10 mouse cellular contexts compared by ENCODE assay signal in the genomic region with DNA sequence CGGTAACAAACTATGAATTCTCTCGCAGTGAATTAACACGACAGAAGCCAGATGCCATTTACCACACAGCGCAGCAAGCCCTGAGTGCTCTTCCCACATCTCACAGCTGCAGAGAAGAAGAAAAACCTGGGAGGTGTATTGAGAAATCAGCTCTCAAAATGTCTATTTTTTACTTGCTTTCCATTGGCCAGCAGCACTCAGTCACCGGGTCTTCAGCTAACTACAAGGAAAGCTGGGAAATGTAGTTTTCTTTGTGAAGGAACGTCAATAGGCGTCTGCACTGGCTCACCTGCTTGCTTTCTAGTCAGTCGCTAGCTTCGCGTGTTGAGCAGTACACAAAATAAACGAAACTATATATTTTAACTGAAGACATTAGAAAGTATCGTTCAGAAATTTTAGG. TPM values are rescaled to one million over a fixed set of nuclear protein-coding genes. Genes with fewer than 3 reads are reported as not detected.
DNase-seq lines count a peak whose midpoint lies in the region; ATAC-seq and TF ChIP-seq lines count a peak whose summit lies in the region.
"Had no signal": no experiment of that assay in that cellular context is flagged by ENCODE, and none has a peak within 500 bp of the region (broad histone marks: within the 10 kb centered on the region; RNA-seq: fewer than 3 reads in every experiment).

No protein-coding gene starts in this region.

- DNase-seq in heart, adult 8-10 months (ENCODE audit: low spot score): no peak
- peak; percentile 28 for DNase-seq in A20 (ENCODE audit: low read depth, low spot score)
- DNase-seq in cerebellum, adult 2 months: no peak
- no peak for DNase-seq in Muller cell, postnatal 12 days (ENCODE audit: inconsistent ontology term)
- DNase-seq in heart, embryonic 10.5 days (ENCODE audit: low spot score): no peak
- DNase-seq: gastrocnemius, postnatal 25 days had no signal

- no peak overlapping the region for H3K27ac ChIP-seq in heart, embryonic 13.5 days (replicated peaks)
- H3K27ac ChIP-seq in forebrain, embryonic 13.5 days: no peak overlapping the region
- H3K27ac ChIP-seq in midbrain, embryonic 12.5 days (replicated peaks): no peak overlapping the region
- H3K27ac ChIP-seq in cerebellum, adult 2 months (ENCODE audit: insufficient read depth, low read length): no peak overlapping the region
- H3K27ac ChIP-seq in heart, embryonic 10.5 days: no peak overlapping the region
- H3K27ac ChIP-seq: limb, embryonic 15.5 days had no signal

- no peak for TF ChIP-seq CTCF in cerebellum, adult 2 months (IDR thresholded peaks at IDR 0.05; ENCODE audit: borderline replicate concordance, insufficient read depth, low read depth, low read length)

- no peak for ATAC-seq in heart, embryonic 13.5 days (ENCODE audit: extremely low read depth, insufficient number of reproducible peaks, low FRiP score, low TSS enrichment)
- peak; percentile 89 for ATAC-seq in forebrain, embryonic 13.5 days
- ATAC-seq in midbrain, embryonic 12.5 days (ENCODE audit: low FRiP score, low read depth): 0 out of 2 replicates have a peak, but pooled peaks have one; percentile 69

- H3K9me3 ChIP-seq in heart, embryonic 13.5 days: no peaks in the 10 kb centered on the region
- H3K9me3 ChIP-seq in forebrain, embryonic 13.5 days (replicated peaks): no peaks in the 10 kb centered on the region
- no peaks in the 10 kb centered on the region for H3K9me3 ChIP-seq in midbrain, embryonic 12.5 days
- H3K9me3 ChIP-seq in heart, embryonic 10.5 days: no peaks in the 10 kb centered on the region
- H3K9me3 ChIP-seq: limb, embryonic 15.5 days had no signal

- no peak overlapping the region for H3K4me3 ChIP-seq in heart, embryonic 13.5 days
- no peak overlapping the region for H3K4me3 ChIP-seq in forebrain, embryonic 13.5 days
- no peak overlapping the region for H3K4me3 ChIP-seq in midbrain, embryonic 12.5 days
- no peak overlapping the region for H3K4me3 ChIP-seq in cerebellum, adult 2 months (replicated peaks; ENCODE audit: insufficient read depth, low read depth, low read length)
- H3K4me3 ChIP-seq in heart, embryonic 10.5 days: no peak overlapping the region
- H3K4me3 ChIP-seq: limb, embryonic 15.5 days had no signal

- no peaks in the 10 kb centered on the region for H3K27me3 ChIP-seq in heart, embryonic 13.5 days (replicated peaks)
- no peaks in the 10 kb centered on the region for H3K27me3 ChIP-seq in forebrain, embryonic 13.5 days
- H3K27me3 ChIP-seq in midbrain, embryonic 12.5 days: no peaks in the 10 kb centered on the region; the same call in none of the 2 replicates
- H3K27me3 ChIP-seq in cerebellum, adult 2 months (ENCODE audit: control insufficient read depth, insufficient read depth, low read length): no peaks in the 10 kb centered on the region
- H3K27me3 ChIP-seq in heart, embryonic 10.5 days (ENCODE audit: insufficient read depth, poor library complexity, severe bottlenecking): no peaks in the 10 kb centered on the region
- H3K27me3 ChIP-seq: limb, embryonic 15.5 days had no signal

- no peaks in the 10 kb centered on the region for H3K36me3 ChIP-seq in heart, embryonic 13.5 days
- H3K36me3 ChIP-seq in forebrain, embryonic 13.5 days (ENCODE audit: poor library complexity, severe bottlenecking): no peaks in the 10 kb centered on the region
- H3K36me3 ChIP-seq in midbrain, embryonic 12.5 days: no peaks in the 10 kb centered on the region
- no peaks in the 10 kb centered on the region for H3K36me3 ChIP-seq in heart, embryonic 10.5 days
- H3K36me3 ChIP-seq: limb, embryonic 15.5 days had no signal

- H3K9ac ChIP-seq in heart, embryonic 13.5 days: no peak overlapping the region
- H3K9ac ChIP-seq in forebrain, embryonic 13.5 days: no peak overlapping the region
- H3K9ac ChIP-seq in midbrain, embryonic 12.5 days (replicated peaks): no peak overlapping the region
- H3K9ac ChIP-seq: limb, embryonic 15.5 days had no signal

- no peak for TF ChIP-seq POLR2A in cerebellum, adult 2 months (IDR thresholded peaks at IDR 0.05; ENCODE audit: borderline replicate concordance, insufficient read depth, low read length)

- H3K4me1 ChIP-seq in heart, embryonic 13.5 days: peaks cover 7% of the 10 kb centered on the region
- H3K4me1 ChIP-seq in forebrain, embryonic 13.5 days: 0 out of 2 replicates have a peak, but pooled peaks cover 7% of the 10 kb centered on the region
- H3K4me1 ChIP-seq in midbrain, embryonic 12.5 days: peaks cover 6% of the 10 kb centered on the region; the same call in 1 of the 2 replicates
- no peaks in the 10 kb centered on the region for H3K4me1 ChIP-seq in cerebellum, adult 2 months (ENCODE audit: control insufficient read depth, insufficient read depth, low read length)
- H3K4me1 ChIP-seq in heart, embryonic 10.5 days: peaks cover 12% of the 10 kb centered on the region

- 60% methylated on average over 12 of the region's 12 CpGs for WGBS in heart, embryonic 13.5 days
- 70% methylated on average over 12 of the region's 12 CpGs for WGBS in forebrain, embryonic 13.5 days
- WGBS in midbrain, embryonic 12.5 days: 77% methylated on average over 12 of the region's 12 CpGs
- WGBS in cerebellum, adult 2 months: 75% methylated on average over 12 of the region's 12 CpGs
- WGBS in heart, embryonic 10.5 days: 71% methylated on average over 12 of the region's 12 CpGs

- H3K4me2 ChIP-seq in heart, embryonic 13.5 days: peak overlapping the region; percentile 7; the same call in 1 of the 2 replicates
- H3K4me2 ChIP-seq in forebrain, embryonic 13.5 days: no peak overlapping the region
- H3K4me2 ChIP-seq in midbrain, embryonic 12.5 days (replicated peaks): no peak overlapping the region
- H3K4me2 ChIP-seq: limb, embryonic 15.5 days had no signal

RNA-seq across cellular contexts. Expression of gene Nxnl2, which starts 37.1 kb away (rescaled TPM):
- polyA plus RNA-seq in heart, embryonic 13.5 days (2015; fragmentation: Nextera tagmentation; extraction: Ambion mirVana): 1.4 and 1.5 TPM in 2 replicates
- under 1 TPM in 3 of 4 experiments, not detected in 1; 0.28 to 0.47 (median 0.34) TPM for total RNA-seq in heart, adult 8-10 months (2022)
- polyA plus RNA-seq in forebrain, embryonic 13.5 days (2015; fragmentation: Nextera tagmentation; extraction: Ambion mirVana): 0.21 and 0.55 TPM in 2 replicates
- 0.75 and 0.77 TPM in 2 replicates for polyA plus RNA-seq in midbrain, embryonic 12.5 days (2016; fragmentation: Nextera tagmentation; extraction: Ambion mirVana)
- polyA plus RNA-seq in cerebellum, adult 2 months (2012; rRNA removed): 0.25 and 0.43 TPM in 2 replicates
- 0.26 and 0.53 TPM in 2 replicates for polyA plus RNA-seq in heart, embryonic 10.5 days (2016; fragmentation: Nextera tagmentation; extraction: Ambion mirVana)
- total RNA-seq: gastrocnemius, postnatal 25 days had no signal
